Mouse (Mus musculus): ENCODE results near the gene Mpi. TPM values are rescaled to one million over a fixed set of nuclear protein-coding genes. Genes with fewer than 3 reads are reported as not detected.

Mpi gene
- polyA plus RNA-seq, 1 experiment from 2014 or later: 53.3 TPM

DNA sequence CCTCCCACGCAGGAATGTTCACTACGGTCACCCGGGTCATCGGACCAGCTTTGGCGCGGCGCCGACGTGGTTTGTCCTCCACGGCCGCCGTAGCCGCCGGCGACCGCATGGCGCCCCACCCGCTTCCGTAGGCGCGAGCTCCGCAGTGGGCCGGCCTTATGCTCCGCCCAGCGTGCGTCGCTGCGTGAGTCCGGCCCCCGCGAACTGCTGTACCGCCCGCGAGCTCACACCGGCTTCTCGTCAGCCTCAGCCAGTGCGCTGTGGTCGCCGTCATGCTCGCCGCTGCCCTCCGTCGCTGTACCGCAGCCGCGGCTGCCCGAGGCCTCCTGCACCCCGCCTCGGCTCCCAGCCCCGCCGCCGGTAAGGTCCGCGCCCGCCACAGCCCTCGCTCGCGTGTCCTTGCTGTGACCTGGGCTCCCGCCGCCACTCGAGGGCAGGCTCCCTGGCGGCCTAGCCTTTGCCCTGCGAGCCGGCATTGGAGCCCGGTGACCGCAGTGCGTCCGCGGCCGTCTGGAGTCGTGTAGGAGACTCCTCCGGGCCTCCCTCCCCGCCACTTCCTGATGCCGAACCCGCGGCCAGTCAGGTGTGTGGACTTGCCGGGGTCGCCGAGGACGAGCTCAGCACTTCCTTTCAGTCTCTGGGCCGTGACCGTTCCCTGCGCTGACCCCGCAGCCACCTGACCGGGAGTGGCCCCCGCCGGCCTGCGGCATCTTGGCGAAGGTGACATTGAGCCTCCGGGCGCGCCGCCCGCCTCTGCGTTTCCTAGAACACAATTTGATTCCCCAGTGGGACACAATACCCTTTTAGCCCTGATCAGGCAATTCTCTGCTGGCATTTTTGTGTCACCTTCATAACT is 31.3 kb downstream of the Mpi start, which contains the start of gene Cox5a:
Gene Cox5a (plus strand): TSS at position 219 of the 856 bp plus-strand sequence.
- H3K27ac ChIP-seq: peak within 1 kb of the TSS; percentile 95
- H3K9me3 ChIP-seq (replicated peaks): no peaks in the 10 kb centered on the region
- peaks cover 32% of the 10 kb centered on the region for H3K4me1 ChIP-seq
- peak within 1 kb of the TSS; percentile 88 for H3K4me3 ChIP-seq (replicated peaks)
- no peaks in the 10 kb centered on the region for H3K36me3 ChIP-seq
- H3K9ac ChIP-seq: peak within 1 kb of the TSS; percentile 94
- WGBS: under 1% methylated on average over 94 of the region's 95 CpGs
- peak; percentile 98 for ATAC-seq (replicated peaks; ENCODE audit: low FRiP score)
- peak within 1 kb of the TSS; percentile 70 for H3K4me2 ChIP-seq
- no peaks in the 10 kb centered on the region for H3K27me3 ChIP-seq

DNA sequence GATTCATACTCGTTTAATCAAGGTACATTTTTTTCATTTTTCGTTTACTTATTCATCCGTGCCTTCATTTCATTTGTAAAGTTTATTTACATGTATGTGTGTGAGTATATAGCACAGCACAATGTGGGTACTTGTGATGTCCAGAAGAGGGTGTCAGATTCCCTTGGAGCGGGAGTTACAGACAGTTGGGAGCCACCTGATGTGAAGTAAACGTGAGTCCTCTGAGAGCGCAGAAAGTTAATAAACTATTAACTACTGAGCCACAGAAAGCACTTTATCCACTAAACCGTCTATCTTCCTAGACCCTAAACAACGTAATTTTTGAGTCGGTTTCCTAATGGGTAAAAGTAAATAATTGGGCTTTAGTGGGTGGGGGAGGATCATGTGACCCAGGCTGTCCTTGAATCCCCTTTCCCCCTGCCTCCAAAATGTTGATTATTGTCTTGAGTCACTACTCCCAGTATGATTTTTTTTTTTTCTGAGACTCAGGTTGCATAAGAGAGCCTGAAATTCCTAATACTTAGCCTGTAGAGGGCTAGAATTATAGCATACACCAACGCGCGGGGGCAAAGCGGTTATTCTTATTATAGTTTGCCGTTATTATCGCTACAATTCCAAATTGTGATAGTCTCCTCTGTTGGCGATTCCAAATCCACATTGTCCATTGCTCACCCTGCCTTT is 32.0 kb downstream of the Mpi start:
- no peak for ATAC-seq (replicated peaks; ENCODE audit: low FRiP score)
- peaks cover 26% of the 10 kb centered on the region for H3K4me1 ChIP-seq
- H3K27me3 ChIP-seq: no peaks in the 10 kb centered on the region
- peak overlapping the region; percentile 95 for H3K27ac ChIP-seq
- H3K36me3 ChIP-seq: no peaks in the 10 kb centered on the region
- no peaks in the 10 kb centered on the region for H3K9me3 ChIP-seq (replicated peaks)
- 23% methylated on average over 16 of the region's 16 CpGs for WGBS
- peak overlapping the region; percentile 70 for H3K4me2 ChIP-seq
- H3K4me3 ChIP-seq (replicated peaks): peak overlapping the region; percentile 88
- H3K9ac ChIP-seq: peak overlapping the region; percentile 94; the same call in 1 of the 2 replicates

DNA sequence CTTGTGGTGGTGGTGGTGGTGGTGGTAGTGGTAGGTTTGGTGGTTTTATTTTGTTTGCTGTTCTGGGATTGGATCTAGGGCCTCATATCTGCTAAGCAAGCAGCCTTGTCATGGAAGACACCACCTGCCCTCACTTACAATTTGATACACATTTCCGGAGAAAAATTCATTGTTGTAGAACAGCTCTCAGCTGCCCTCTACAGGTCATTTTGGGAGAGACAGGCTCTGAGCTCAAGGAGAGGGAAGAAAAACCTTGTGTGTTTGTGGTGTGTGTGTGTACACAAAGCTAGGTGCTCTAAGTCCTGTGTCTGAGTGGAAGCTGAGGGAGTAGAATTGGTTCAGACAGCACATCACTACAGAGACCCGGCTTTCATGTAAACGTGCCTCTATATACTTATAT is 35.5 kb downstream of the Mpi start:
- Histone ChIP-seq H3K27ac (no peak overlapping the region), H3K4me2 (no peak overlapping the region), H3K9ac (no peak overlapping the region), H3K36me3 (no peaks in the 10 kb centered on the region), H3K9me3 (replicated peaks) (no peaks in the 10 kb centered on the region), H3K4me1 (peaks cover 2% of the 10 kb centered on the region), H3K4me3 (replicated peaks) (no peak overlapping the region), H3K27me3 (no peaks in the 10 kb centered on the region)
- ATAC-seq (replicated peaks; ENCODE audit: low FRiP score): no peak
- WGBS: 7% methylated on average over 3 of the region's 3 CpGs

DNA sequence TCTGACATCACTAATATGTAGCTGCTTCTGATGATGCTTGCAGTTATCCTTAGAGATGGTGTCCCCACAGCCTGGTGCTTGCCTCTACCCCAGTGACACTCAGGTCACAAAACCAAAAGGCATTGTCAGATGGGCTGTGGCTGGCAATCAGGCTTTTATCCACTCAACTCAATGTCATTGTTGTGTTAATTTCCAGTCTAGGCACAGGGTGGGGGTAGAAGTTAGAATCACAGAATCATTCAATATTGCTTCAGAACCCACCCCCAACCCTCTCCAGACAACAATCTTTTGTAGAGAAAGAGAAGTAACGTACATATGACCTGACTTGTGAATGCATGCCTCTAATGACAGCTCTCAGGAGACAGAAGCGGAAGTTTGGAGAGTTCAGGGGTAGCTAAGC is 42.0 kb downstream of the Mpi start:
- 78% methylated on average over 2 of the region's 2 CpGs for WGBS
- Histone ChIP-seq H3K27me3 (peaks cover 15% of the 10 kb centered on the region), H3K4me1 (peaks cover 8% of the 10 kb centered on the region), H3K9ac (no peak overlapping the region), H3K27ac (no peak overlapping the region), H3K9me3 (replicated peaks) (no peaks in the 10 kb centered on the region), H3K36me3 (no peaks in the 10 kb centered on the region), H3K4me2 (no peak overlapping the region), H3K4me3 (replicated peaks) (no peak overlapping the region)
- no peak for ATAC-seq (replicated peaks; ENCODE audit: low FRiP score)

DNA sequence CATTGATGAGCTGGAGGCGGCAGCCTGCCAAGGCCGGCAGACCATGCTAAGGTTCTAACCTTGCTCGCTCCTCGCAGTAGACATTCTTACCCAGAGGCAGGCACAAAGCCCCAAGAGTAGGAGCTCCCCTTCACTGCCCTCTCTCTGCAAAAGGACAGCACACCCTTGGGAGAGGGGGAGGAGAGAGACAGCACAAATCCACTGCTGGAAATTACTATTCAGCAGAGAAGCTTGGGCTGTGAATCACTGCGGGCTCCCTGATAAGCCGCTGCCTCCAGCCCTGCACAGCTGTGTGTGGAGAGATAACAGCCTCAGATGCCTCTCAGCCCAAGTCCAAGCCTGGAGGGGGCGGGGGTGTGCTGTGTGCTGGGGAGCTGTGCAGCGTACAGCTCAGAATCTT is 46.9 kb downstream of the Mpi start:
- Histone ChIP-seq H3K27ac (peak overlapping the region; percentile 2; the same call in 1 of the 2 replicates), H3K9me3 (replicated peaks) (no peaks in the 10 kb centered on the region), H3K27me3 (peaks cover 64% of the 10 kb centered on the region), H3K36me3 (no peaks in the 10 kb centered on the region), H3K4me3 (replicated peaks) (0 out of 2 replicates have a peak overlapping the region, but pooled peaks have one; percentile 3), H3K4me1 (peaks cover 54% of the 10 kb centered on the region), H3K9ac (no peak overlapping the region), H3K4me2 (peak overlapping the region; percentile 27)
- ATAC-seq (replicated peaks; ENCODE audit: low FRiP score): peak; percentile 67; the same call in 1 of the 2 replicates
- 10% methylated on average over 8 of the region's 8 CpGs for WGBS

DNA sequence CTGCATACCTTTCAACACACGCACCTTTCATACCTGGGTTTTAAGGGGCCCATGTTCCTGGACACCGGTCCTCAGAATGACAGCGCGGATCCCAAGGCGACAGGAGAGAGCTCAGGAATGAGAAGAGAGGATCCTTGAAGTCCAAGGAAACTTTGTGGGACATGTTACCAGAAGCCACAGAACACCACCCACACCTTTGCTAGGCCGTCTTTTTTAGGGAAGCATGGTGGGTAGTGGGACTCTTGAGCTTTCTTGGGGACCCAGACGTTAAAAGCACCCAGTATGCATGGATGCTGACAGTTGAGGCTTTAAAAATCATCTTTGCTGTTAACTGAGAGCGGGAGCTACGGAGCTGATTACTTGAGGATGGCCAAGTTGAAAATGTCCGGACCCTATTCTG is 47.7 kb downstream of the Mpi start:
- H3K27me3 ChIP-seq: peaks cover 72% of the 10 kb centered on the region
- H3K4me2 ChIP-seq: peak overlapping the region; percentile 99
- H3K4me1 ChIP-seq: peaks cover 54% of the 10 kb centered on the region
- 41% methylated on average over 10 of the region's 10 CpGs for WGBS
- H3K27ac ChIP-seq: peak overlapping the region; percentile 2; the same call in 1 of the 2 replicates
- H3K9me3 ChIP-seq (replicated peaks): no peaks in the 10 kb centered on the region
- no peak overlapping the region for H3K9ac ChIP-seq
- ATAC-seq (replicated peaks; ENCODE audit: low FRiP score): no peak
- H3K36me3 ChIP-seq: no peaks in the 10 kb centered on the region
- H3K4me3 ChIP-seq (replicated peaks): peak overlapping the region; percentile 52

DNA sequence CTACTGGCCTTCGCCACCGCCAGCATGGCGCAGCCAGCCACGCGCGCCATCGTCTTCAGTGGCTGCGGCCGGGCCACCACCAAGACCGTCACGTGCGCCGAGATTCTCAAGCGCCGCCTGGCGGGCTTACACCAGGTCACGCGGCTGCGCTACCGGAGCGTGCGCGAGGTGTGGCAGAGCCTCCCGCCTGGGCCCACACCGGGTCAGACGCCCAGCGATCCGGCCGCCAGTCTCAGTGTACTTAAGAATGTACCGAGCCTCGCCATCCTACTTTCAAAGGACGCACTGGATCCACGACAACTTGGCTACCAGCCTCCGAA is 48.2 kb downstream of the Mpi start:
- Histone ChIP-seq H3K9me3 (replicated peaks) (no peaks in the 10 kb centered on the region), H3K4me2 (peak overlapping the region; percentile 99), H3K9ac (peak overlapping the region; percentile 33; the same call in 1 of the 2 replicates), H3K27ac (no peak overlapping the region), H3K4me1 (peaks cover 54% of the 10 kb centered on the region), H3K36me3 (no peaks in the 10 kb centered on the region), H3K4me3 (replicated peaks) (peak overlapping the region; percentile 52), H3K27me3 (peaks cover 77% of the 10 kb centered on the region)
- 1% methylated on average over 34 of the region's 34 CpGs for WGBS
- peak; percentile 63 for ATAC-seq (replicated peaks; ENCODE audit: low FRiP score)

DNA sequence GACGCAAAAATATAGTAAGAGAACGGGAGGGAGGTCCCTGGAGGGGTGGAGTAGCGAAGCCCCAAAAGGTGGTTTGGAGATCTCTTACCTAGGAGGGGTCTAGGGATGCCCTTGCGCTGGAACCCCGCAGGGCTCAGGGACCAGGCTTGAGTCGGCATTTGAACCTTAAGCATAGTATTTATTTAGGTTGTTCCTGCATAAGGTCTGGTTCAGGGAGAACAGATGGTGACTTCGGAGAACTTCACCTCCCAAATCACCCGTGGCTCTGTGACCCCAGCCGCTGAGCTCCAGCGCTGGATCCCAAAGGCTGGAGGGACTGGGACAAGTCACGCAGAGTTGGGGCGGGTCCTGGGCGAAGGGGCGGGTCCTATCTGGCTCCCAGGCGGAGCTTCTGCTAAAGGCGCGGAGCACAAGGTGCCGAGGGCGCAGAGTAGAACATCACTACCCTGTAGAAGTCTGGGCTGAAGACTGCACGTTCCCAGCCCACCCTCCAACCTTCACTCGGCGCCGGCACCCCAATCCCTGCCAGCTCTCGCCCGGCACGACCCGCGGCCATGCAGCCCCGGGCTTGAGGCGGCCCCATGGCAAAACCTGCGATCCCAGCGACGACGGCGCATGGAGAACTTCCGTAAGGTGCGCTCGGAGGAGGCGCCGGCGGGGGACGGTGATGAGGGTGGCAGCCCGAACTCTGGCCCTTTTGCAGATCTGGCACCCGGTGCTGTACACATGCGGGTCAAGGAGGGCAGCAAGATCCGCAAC is 48.8 kb downstream of the Mpi start, which contains the start of gene Rpp25:
Gene Rpp25 (plus strand): TSS at position 405 of the 759 bp plus-strand sequence.
- Histone ChIP-seq H3K4me3 (replicated peaks) (peak within 1 kb of the TSS; percentile 52), H3K36me3 (no peaks in the 10 kb centered on the region), H3K27me3 (peaks cover 83% of the 10 kb centered on the region), H3K4me1 (peaks cover 54% of the 10 kb centered on the region), H3K9me3 (replicated peaks) (no peaks in the 10 kb centered on the region), H3K4me2 (peak within 1 kb of the TSS; percentile 99), H3K27ac (peak within 1 kb of the TSS; percentile 45; the same call in 1 of the 2 replicates), H3K9ac (peak within 1 kb of the TSS; percentile 33; the same call in 1 of the 2 replicates)
- WGBS: under 1% methylated on average over 46 of the region's 46 CpGs
- peak; percentile 77 for ATAC-seq (replicated peaks; ENCODE audit: low FRiP score)

DNA sequence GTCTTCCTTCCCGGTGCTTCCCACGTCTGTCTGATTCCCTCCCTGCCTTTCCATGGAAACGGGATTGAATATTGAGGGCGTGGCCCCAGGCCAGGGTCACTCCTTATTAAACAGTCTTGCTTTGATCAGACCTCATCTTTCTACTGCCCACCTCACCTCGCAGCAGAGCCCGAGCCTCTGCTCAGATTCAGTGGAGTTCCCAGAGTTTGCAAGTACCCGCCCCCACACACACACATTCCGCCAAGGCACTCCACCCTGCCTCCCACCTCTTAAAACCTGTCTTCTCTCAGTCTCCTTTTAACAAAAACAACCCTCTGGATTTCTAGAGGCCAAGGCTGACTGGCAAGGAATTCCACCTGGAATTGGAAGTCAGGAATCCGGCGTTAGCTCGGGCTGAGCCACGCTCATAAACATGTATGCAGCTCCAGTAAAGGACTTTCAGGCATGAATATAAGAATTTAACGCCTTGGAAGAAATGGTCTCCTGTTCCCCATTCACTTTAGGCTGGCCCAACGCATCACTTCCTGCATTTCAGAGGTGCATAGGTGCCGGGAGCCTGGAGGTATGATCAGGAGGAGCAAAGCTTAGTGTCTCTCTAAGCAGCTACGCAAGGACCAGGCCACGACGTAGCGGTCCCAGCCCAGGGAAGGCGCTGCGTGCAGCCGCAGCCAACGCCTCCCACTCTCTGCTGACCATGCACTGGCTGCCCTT is 49.5 kb downstream of the Mpi start:
- Histone ChIP-seq H3K36me3 (no peaks in the 10 kb centered on the region), H3K27ac (peak overlapping the region; percentile 45; the same call in 1 of the 2 replicates), H3K27me3 (peaks cover 90% of the 10 kb centered on the region), H3K4me2 (peak overlapping the region; percentile 99), H3K9me3 (replicated peaks) (no peaks in the 10 kb centered on the region), H3K4me3 (replicated peaks) (peak overlapping the region; percentile 52), H3K9ac (no peak overlapping the region), H3K4me1 (peaks cover 54% of the 10 kb centered on the region)
- WGBS: 2% methylated on average over 23 of the region's 23 CpGs
- peak; percentile 31; the same call in 1 of the 2 replicates for ATAC-seq (replicated peaks; ENCODE audit: low FRiP score)

DNA sequence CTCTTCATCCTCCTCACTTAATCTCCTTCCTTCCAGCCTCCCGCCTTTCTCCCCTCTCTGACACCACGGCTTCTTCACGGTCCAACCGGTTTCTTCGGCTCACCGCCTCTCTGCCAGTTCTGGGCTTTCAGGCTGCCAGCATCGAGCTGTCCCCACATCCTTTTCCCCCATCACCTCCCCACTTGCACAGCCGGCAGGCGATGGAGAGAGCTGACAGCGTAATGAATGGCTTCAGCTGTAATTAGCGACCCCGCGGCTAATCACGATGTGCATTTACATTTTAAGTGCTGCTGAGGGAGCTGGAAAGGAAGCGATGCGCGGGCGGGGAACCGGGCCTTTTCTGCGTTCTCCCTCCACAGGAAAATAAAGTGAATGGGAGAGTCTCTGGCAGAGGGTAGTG is 50.7 kb downstream of the Mpi start:
- Histone ChIP-seq H3K4me1 (peaks cover 54% of the 10 kb centered on the region), H3K4me3 (replicated peaks) (peak overlapping the region; percentile 52)
- no peak for ATAC-seq (replicated peaks; ENCODE audit: low FRiP score)

DNA sequence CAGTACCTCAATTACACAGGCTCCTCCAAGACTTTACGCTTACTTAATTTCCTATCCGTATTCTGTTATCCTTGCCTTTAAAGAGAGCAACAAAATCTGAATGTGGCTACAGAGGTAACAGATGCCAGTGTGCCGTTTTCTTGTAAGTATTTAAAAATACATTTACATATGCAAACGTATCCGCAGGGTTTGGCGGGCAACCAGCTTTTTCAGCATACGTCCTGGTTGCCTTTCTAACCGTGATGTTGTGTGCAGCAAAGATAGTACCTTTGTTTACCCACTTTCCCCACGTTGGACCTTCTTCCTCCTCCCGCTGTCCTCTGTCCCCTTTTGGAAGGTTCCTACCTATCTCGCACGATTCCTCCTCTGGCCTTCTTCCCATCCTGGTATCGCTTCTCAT is 51.1 kb downstream of the Mpi start:
- peaks cover 54% of the 10 kb centered on the region for H3K4me1 ChIP-seq
- no peak overlapping the region for H3K27ac ChIP-seq
- no peak for ATAC-seq (replicated peaks; ENCODE audit: low FRiP score)
- WGBS: 9% methylated on average over 13 of the region's 13 CpGs
- peak overlapping the region; percentile 52 for H3K4me3 ChIP-seq (replicated peaks)
- no peaks in the 10 kb centered on the region for H3K9me3 ChIP-seq (replicated peaks)
- peak overlapping the region; percentile 99 for H3K4me2 ChIP-seq
- H3K36me3 ChIP-seq: no peaks in the 10 kb centered on the region
- H3K27me3 ChIP-seq: peaks cover 92% of the 10 kb centered on the region
- H3K9ac ChIP-seq: no peak overlapping the region

More for the DNA sequence above, 50.7 kb downstream of the Mpi start:
- Histone ChIP-seq H3K36me3 (no peaks in the 10 kb centered on the region), H3K27ac (no peak overlapping the region), H3K27me3 (peaks cover 92% of the 10 kb centered on the region), H3K4me2 (peak overlapping the region; percentile 99), H3K9ac (no peak overlapping the region), H3K9me3 (replicated peaks) (no peaks in the 10 kb centered on the region)
- 2% methylated on average over 20 of the region's 20 CpGs for WGBS

All from kidney, embryonic 15.5 days (tissue).